Mouse (Mus musculus) liver, postnatal 0 days (tissue): Measurements from ENCODE around the gene Dclk3. TPM values are rescaled to one million over a fixed set of nuclear protein-coding genes. Genes with fewer than 3 reads are reported as not detected.

ENCODE experiments used
- ATAC-seq: fragments of 200-750 bp; cut with Nextera tagmentation; 2 replicates; pipeline ENCODE4 v1.8.0; 2017; ENCODE audit warnings: mild to moderate bottlenecking, moderate library complexity
- DNase-seq: peaks from one replicate; pipeline ENCODE4 v3.0.0-alpha.2; 2016
- H3K27ac ChIP-seq: fragments of 300-500 bp; sonication (generic); 2 replicates; pipeline ENCODE4 v1.5.1; 2014; ENCODE audit warnings: antibody characterized with exemption, moderate library complexity, mild to moderate bottlenecking, low read depth
- H3K27me3 ChIP-seq: fragments of 300-500 bp; sonication (generic); 2 replicates; pipeline ENCODE4 v1.6.1; 2014; ENCODE audit warnings: low read length, control low read depth, mixed read lengths; ENCODE audit not compliant: insufficient read depth
- H3K36me3 ChIP-seq: fragments of 300-500 bp; sonication (generic); replicated peaks from 2 replicates; pipeline ENCODE4 v1.6.1; 2014; ENCODE audit warnings: mild to moderate bottlenecking, control low read depth, low read length, moderate library complexity, mixed read lengths; ENCODE audit not compliant: insufficient read depth
- H3K4me1 ChIP-seq: fragments of 300-500 bp; sonication (generic); 2 replicates; pipeline ENCODE4 v1.6.1; 2014; ENCODE audit warnings: antibody characterized with exemption, mild to moderate bottlenecking, control low read depth; ENCODE audit not compliant: insufficient read depth
- H3K4me2 ChIP-seq: fragments of 300-500 bp; sonication (generic); 2 replicates; pipeline ENCODE4 v1.6.1; 2014; ENCODE audit warnings: low read depth, mild to moderate bottlenecking, low read length, moderate library complexity, mixed read lengths
- H3K4me3 ChIP-seq: fragments of 300-500 bp; sonication (generic); 2 replicates; pipeline ENCODE4 v1.5.1; 2014; ENCODE audit warnings: low read depth, low read length
- H3K9ac ChIP-seq: fragments of 300-500 bp; sonication (generic); replicated peaks from 2 replicates; pipeline ENCODE4 v1.6.1; 2014; ENCODE audit warnings: mild to moderate bottlenecking, moderate library complexity
- H3K9me3 ChIP-seq: fragments of 300-500 bp; sonication (generic); 2 replicates; pipeline ENCODE4 v1.6.1; 2016; ENCODE audit warnings: mild to moderate bottlenecking, control low read depth, low read length, mixed read lengths
- CTCF ChIP-seq: sonication (generic); IDR thresholded peaks from 2 replicates; pipeline ENCODE4 v1.5.1; 2016; ENCODE audit warnings: antibody characterized with exemption, low read depth
- EP300 ChIP-seq: IDR thresholded peaks from 2 replicates; pipeline ENCODE4 v1.6.1; 2016; ENCODE audit warnings: antibody characterized with exemption, low read depth, mild to moderate bottlenecking
- WGBS: fragments of 180-500 bp; shearing (Covaris S2); extraction: QIAGEN DNeasy Blood & Tissue Kit; methylation state at CpG from one replicate; pipeline ENCODE4 v1.1.7; 2014; ENCODE audit not compliant: insufficient replicate concordance; 5-methylcytosine and 5-hydroxymethylcytosine counted together
- polyA plus RNA-seq: library from polyadenylated mRNA; unstranded; fragments of >200 nt; fragmentation: Nextera tagmentation; extraction: Ambion mirVana; gene quantifications from 2 replicates; pipeline ENCODE4 v1.2.1, GENCODE M21; 2015

Gene Dclk3
- polyA plus RNA-seq, 1 experiment from 2014 or later: 0.27 TPM

DNA sequence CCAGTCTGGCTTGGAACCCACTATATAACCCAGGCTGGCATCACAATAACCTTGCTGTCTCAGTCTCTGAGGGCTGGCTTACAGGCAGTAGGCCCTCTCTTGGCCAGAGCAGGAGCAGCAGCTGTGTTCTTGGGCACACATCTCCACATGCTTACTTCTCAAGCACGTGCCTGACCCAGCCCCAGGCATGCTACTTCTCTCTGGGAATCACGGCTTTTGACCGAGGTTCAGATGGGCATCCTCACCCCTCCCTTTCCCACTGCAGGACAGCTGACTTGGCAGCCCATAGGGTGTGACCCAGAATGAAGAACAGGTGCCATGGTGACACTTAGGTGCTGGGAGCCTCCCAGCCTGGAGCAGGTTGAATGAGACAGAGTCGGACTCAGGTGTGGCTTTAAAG is 52.4 kb downstream of the Dclk3 start:
- H3K36me3 ChIP-seq: no peaks in the 10 kb centered on the region
- H3K4me1 ChIP-seq: no peaks in the 10 kb centered on the region
- H3K27ac ChIP-seq: no peak overlapping the region
- H3K9ac ChIP-seq: no peak overlapping the region
- DNase-seq: no peak
- 0 out of 2 replicates have a peak, but pooled peaks cover 2% of the 10 kb centered on the region for H3K27me3 ChIP-seq
- ATAC-seq: no peak
- no peaks in the 10 kb centered on the region for H3K9me3 ChIP-seq
- H3K4me3 ChIP-seq: no peak overlapping the region
- WGBS: 50% methylated on average over 4 of the region's 4 CpGs
- TF ChIP-seq CTCF (no peak), EP300 (no peak)
- H3K4me2 ChIP-seq: no peak overlapping the region

DNA sequence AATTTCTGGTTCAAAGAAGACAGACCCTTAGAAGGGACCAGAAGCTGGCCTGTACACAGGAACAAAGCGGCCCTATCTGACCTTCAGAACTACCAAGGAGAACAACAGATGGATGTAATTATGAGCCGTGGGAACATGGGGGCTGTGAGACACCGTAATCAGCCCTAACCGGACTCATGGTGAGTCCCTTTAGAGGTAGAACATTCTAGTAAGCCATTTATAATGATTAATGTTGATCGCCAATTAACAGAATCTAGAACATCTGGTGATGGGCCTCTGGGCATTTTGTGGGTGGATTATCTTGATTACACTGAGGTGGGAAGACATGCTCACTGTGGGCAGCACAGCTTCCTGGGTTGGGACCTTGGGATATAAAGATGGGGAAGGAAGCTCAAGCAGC is 54.6 kb downstream of the Dclk3 start:
- 62% methylated on average over 5 of the region's 5 CpGs for WGBS
- Histone ChIP-seq H3K27me3 (0 out of 2 replicates have a peak, but pooled peaks cover 2% of the 10 kb centered on the region), H3K4me1 (no peaks in the 10 kb centered on the region), H3K4me2 (no peak overlapping the region), H3K9ac (no peak overlapping the region), H3K36me3 (no peaks in the 10 kb centered on the region), H3K27ac (no peak overlapping the region), H3K4me3 (no peak overlapping the region), H3K9me3 (no peaks in the 10 kb centered on the region)
- no peak for DNase-seq
- no peak for ATAC-seq
- TF ChIP-seq CTCF (no peak), EP300 (no peak)

- H3K9me3 ChIP-seq: no peaks in the 10 kb centered on the region
- TF ChIP-seq CTCF (peak; percentile 87), EP300 (no peak)
- H3K4me2 ChIP-seq: no peak overlapping the region
- H3K27ac ChIP-seq: no peak overlapping the region
- ATAC-seq (no peak), DNase-seq (peak; percentile 82)
- no peaks in the 10 kb centered on the region for H3K4me1 ChIP-seq
- H3K27me3 ChIP-seq: 0 out of 2 replicates have a peak, but pooled peaks cover 2% of the 10 kb centered on the region
- H3K4me3 ChIP-seq: no peak overlapping the region
- 2% methylated on average over 5 of the region's 5 CpGs for WGBS
- H3K36me3 ChIP-seq: no peaks in the 10 kb centered on the region
- H3K9ac ChIP-seq: no peak overlapping the region
Measured at GRCm38 (mm10) chr9:111495561-111495960, 56.7 kb downstream of the Dclk3 start.

- Histone ChIP-seq H3K4me3 (no peak overlapping the region), H3K9me3 (no peaks in the 10 kb centered on the region), H3K27ac (no peak overlapping the region), H3K4me1 (no peaks in the 10 kb centered on the region), H3K4me2 (no peak overlapping the region), H3K36me3 (no peaks in the 10 kb centered on the region), H3K9ac (no peak overlapping the region), H3K27me3 (0 out of 2 replicates have a peak, but pooled peaks cover 2% of the 10 kb centered on the region)
- TF ChIP-seq CTCF: peak; percentile 98
- no peak for TF ChIP-seq EP300
- 20% methylated on average over 9 of the region's 9 CpGs for WGBS
- ATAC-seq (no peak), DNase-seq (peak; percentile 76)
Measured at GRCm38 (mm10) chr9:111497074-111497811, 58.4 kb downstream of the Dclk3 start.

GRCm38 (mm10) chr9:111500211-111500610 is 61.3 kb downstream of the Dclk3 start:
- no peak for TF ChIP-seq EP300
- no peak for TF ChIP-seq CTCF
- no peaks in the 10 kb centered on the region for H3K9me3 ChIP-seq
- no peak overlapping the region for H3K27ac ChIP-seq
- H3K4me3 ChIP-seq: no peak overlapping the region
- H3K9ac ChIP-seq: no peak overlapping the region
- no peak for DNase-seq
- H3K4me1 ChIP-seq: no peaks in the 10 kb centered on the region
- H3K36me3 ChIP-seq: no peaks in the 10 kb centered on the region
- WGBS: 75% methylated on average over 9 of the region's 9 CpGs
- H3K4me2 ChIP-seq: no peak overlapping the region
- no peak for ATAC-seq
- H3K27me3 ChIP-seq: no peaks in the 10 kb centered on the region

DNA sequence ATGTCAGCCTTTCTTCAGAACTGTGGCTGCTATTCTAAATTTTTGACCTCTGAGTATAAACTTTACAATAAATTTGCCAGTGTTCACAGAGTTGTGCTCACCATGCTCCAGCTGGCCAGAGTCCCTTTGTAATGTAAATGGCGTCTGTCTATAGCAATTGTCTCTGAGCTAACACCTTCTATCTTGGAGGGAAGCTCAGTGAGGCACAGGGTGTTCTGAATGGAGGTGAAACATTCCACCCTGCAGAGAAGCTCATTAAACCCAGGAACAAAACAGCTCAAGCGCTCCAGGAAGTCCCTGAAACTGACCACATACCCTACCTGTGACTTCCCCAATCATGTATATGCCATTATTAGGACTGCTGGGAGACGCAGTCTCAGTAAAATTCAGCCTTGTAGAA is 67.2 kb downstream of the Dclk3 start:
- H3K9me3 ChIP-seq: 0 out of 2 replicates have a peak, but pooled peaks cover 3% of the 10 kb centered on the region
- TF ChIP-seq CTCF (no peak), EP300 (no peak)
- no peak for ATAC-seq
- no peak overlapping the region for H3K4me2 ChIP-seq
- no peaks in the 10 kb centered on the region for H3K36me3 ChIP-seq
- no peak overlapping the region for H3K27ac ChIP-seq
- DNase-seq: no peak
- H3K27me3 ChIP-seq: no peaks in the 10 kb centered on the region
- no peak overlapping the region for H3K9ac ChIP-seq
- H3K4me3 ChIP-seq: no peak overlapping the region
- 50% methylated on average over 3 of the region's 3 CpGs for WGBS
- no peaks in the 10 kb centered on the region for H3K4me1 ChIP-seq
